Mouse (Mus musculus) G1E (cell line): Measurements from ENCODE around the gene Npsr1.

Source experiments
- CTCF ChIP-seq: IDR thresholded peaks from 2 replicates; pipeline ENCODE4 v1.5.1; 2012; ENCODE audit warnings: low read depth, low read length, inconsistent platforms, mixed read lengths
- GATA1 ChIP-seq: IDR thresholded peaks from 2 replicates; pipeline ENCODE4 v1.6.1; 2012; ENCODE audit warnings: borderline replicate concordance, low read length, inconsistent platforms, mixed read lengths
- TAL1 ChIP-seq: conservative IDR thresholded peaks from 2 replicates; pipeline ENCODE4 v1.6.1; 2012; ENCODE audit warnings: low read depth, low read length, inconsistent platforms, mixed read lengths

DNA sequence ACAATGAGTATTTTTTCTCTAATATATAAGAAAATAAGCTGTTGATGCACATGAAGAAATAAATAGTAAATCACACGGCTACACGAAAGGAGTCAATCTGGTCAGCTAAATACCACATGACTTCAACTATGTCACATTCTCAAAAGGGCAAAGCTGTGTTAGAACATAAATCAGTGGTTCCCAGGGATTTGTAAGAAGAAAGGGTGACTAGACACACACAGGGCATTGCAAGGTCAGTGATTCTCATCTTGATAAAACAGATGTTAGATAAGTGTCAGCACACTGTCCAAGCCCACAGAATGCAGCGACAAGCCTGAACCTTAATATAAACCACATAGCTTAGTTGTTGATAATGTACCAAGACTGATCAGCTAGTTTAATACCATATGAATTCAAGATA is 184.8 kb downstream of the Npsr1 start:
- no peak for TF ChIP-seq CTCF
- no peak for TF ChIP-seq TAL1
- no peak for TF ChIP-seq GATA1
